Mouse (Mus musculus) liver, embryonic 14.5 days (tissue): ENCODE data around the gene Thsd4. TPM values are rescaled to one million over a fixed set of nuclear protein-coding genes. Genes with fewer than 3 reads are reported as not detected.

Source experiments
- ATAC-seq: fragments of 200-750 bp; cut with Nextera tagmentation; 2 replicates; pipeline ENCODE4 v1.8.0; 2017; ENCODE audit warnings: moderate number of reproducible peaks, mild to moderate bottlenecking, moderate library complexity; ENCODE audit not compliant: insufficient read depth
- DNase-seq, 3 experiments: peaks; one replicate each; pipeline ENCODE4 v3.0.0-alpha.2; 2012 to 2013; ENCODE audit warnings: low read depth in 3 of 3, low spot score in 3 of 3
- H3K27ac ChIP-seq: fragments of 300-500 bp; sonication (generic); 2 replicates; pipeline ENCODE4 v1.5.1; 2014; ENCODE audit warnings: moderate library complexity, mild to moderate bottlenecking, control low read depth, inconsistent platforms
- H3K27me3 ChIP-seq: fragments of 300-500 bp; sonication (generic); 2 replicates; pipeline ENCODE4 v1.6.1; 2014; ENCODE audit warnings: mild to moderate bottlenecking, low read length, moderate library complexity; ENCODE audit not compliant: control insufficient read depth, insufficient read depth
- H3K36me3 ChIP-seq: fragments of 300-500 bp; sonication (generic); replicated peaks from 2 replicates; pipeline ENCODE4 v1.6.1; 2014; ENCODE audit warnings: low read depth; ENCODE audit not compliant: control insufficient read depth, insufficient read depth
- H3K4me1 ChIP-seq, 2 experiments: fragments of 200-500 bp in 1 of 2; fragments of 300-500 bp in 1 of 2; sonication (generic) in 1 of 2; replicated peaks; 2 replicates each; pipeline ENCODE4 v1.6.1; 2012 to 2014; ENCODE audit warnings: antibody characterized with exemption in 1 of 2, inconsistent platforms in 1 of 2, low read length in 1 of 2; ENCODE audit not compliant: control insufficient read depth in 2 of 2, insufficient read depth in 2 of 2
- H3K4me2 ChIP-seq: fragments of 300-500 bp; sonication (generic); 2 replicates; pipeline ENCODE4 v1.6.1; 2014; ENCODE audit warnings: low read depth, mild to moderate bottlenecking, control low read depth, moderate library complexity
- H3K4me3 ChIP-seq, 2 experiments: fragments of 200-500 bp in 1 of 2; fragments of 300-500 bp in 1 of 2; sonication (generic) in 1 of 2; 2 replicates each; pipeline ENCODE4 v1.5.1; 2012 to 2014; ENCODE audit warnings: low read depth in 2 of 2, low read length in 2 of 2, mild to moderate bottlenecking in 2 of 2, control low read depth in 1 of 2, inconsistent platforms in 1 of 2, moderate library complexity in 1 of 2; ENCODE audit not compliant: insufficient read depth in 1 of 2
- H3K9ac ChIP-seq: fragments of 300-500 bp; sonication (generic); replicated peaks from 2 replicates; pipeline ENCODE4 v1.6.1; 2014; ENCODE audit warnings: mild to moderate bottlenecking, control low read depth, moderate library complexity
- H3K9me3 ChIP-seq: fragments of 300-500 bp; sonication (generic); 2 replicates; pipeline ENCODE4 v1.6.1; 2016; ENCODE audit warnings: low read length, mixed read lengths; ENCODE audit not compliant: control insufficient read depth
- CTCF ChIP-seq: IDR thresholded peaks from 2 replicates; pipeline ENCODE4 v1.5.1; 2016; ENCODE audit warnings: antibody characterized with exemption, low read depth, control low read depth
- EP300 ChIP-seq: IDR thresholded peaks from 2 replicates; pipeline ENCODE4 v1.6.1; 2016; ENCODE audit warnings: antibody characterized with exemption, low read depth
- WGBS: fragments of 180-500 bp; shearing (Covaris S2); extraction: QIAGEN DNeasy Blood & Tissue Kit; methylation state at CpG from one replicate; pipeline ENCODE4 v1.1.7; 2014; ENCODE audit not compliant: insufficient replicate concordance; 5-methylcytosine and 5-hydroxymethylcytosine counted together
- polyA plus RNA-seq, 2 experiments: library from polyadenylated mRNA; depleted of rRNA in 1 of 2; stranded (reverse) in 1 of 2; unstranded in 1 of 2; fragments of >200 nt; fragmentation: Nextera tagmentation in 1 of 2; extraction: Ambion mirVana in 1 of 2; gene quantifications; 2 replicates each; pipeline versions ENCODE4 v1.2.1 to v1.2.3; 2012 to 2014

Thsd4 gene
- polyA plus RNA-seq, 2 experiments = 0.43 to 0.48 TPM

DNA sequence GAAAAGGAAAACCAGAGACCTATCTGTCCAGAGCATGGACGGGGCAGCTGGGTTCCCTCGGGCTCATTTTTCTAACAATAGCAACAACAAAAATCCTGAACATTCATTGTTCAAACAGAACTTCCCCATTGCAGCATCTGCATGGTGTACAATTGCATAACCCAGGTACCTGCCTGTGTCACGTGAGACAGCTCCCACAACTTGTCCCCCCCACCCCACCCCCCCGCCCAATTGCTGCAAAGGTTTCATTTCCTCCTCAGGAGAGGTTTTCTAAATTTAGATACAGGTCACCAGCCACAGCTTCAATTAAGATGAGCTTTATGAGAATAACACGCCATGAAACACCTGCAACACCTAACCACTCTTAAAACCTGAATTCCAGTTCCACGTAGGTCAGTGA, 303.4 kb downstream of the Thsd4 start:
- H3K27ac ChIP-seq = no peak overlapping the region
- ATAC-seq (no peak), DNase-seq (no peak)
- H3K4me3 ChIP-seq = no peak overlapping the region
- no peaks in the 10 kb centered on the region for H3K9me3 ChIP-seq
- no peak overlapping the region for H3K9ac ChIP-seq
- TF ChIP-seq EP300 = no peak
- no peak for TF ChIP-seq CTCF
- WGBS = 28% methylated on average over 6 of the region's 6 CpGs
- H3K4me1 ChIP-seq = no peaks in the 10 kb centered on the region
- H3K36me3 ChIP-seq = no peaks in the 10 kb centered on the region
- no peaks in the 10 kb centered on the region for H3K27me3 ChIP-seq
- H3K4me2 ChIP-seq = no peak overlapping the region

DNA sequence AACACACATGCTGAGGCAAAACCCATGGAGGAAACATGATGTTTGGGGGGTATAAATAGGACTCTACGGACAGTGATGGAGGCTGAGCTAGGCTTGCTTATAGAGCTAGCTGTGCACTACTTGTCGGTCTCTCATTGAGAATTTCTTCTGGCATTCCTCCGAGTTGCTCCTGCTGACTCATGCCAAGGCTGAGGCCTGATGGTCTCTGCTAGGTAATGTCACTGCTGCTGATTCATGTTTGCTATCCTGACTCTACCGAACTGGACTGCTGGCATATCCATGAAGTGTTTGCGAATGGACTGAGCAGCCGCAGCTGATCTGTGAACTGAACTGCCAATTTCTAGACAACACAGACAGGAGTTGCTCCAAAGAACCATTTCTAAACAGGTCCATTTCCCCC, 305.8 kb downstream of the Thsd4 start:
- no peak overlapping the region for H3K9ac ChIP-seq
- H3K27ac ChIP-seq = no peak overlapping the region
- H3K4me1 ChIP-seq = no peaks in the 10 kb centered on the region
- DNase-seq (no peak), ATAC-seq (no peak)
- no peaks in the 10 kb centered on the region for H3K27me3 ChIP-seq
- H3K4me3 ChIP-seq = no peak overlapping the region
- no peaks in the 10 kb centered on the region for H3K36me3 ChIP-seq
- no peak overlapping the region for H3K4me2 ChIP-seq
- no peaks in the 10 kb centered on the region for H3K9me3 ChIP-seq
- no peak for TF ChIP-seq EP300
- TF ChIP-seq CTCF = no peak
- WGBS = 63% methylated on average over 6 of the region's 6 CpGs

DNA sequence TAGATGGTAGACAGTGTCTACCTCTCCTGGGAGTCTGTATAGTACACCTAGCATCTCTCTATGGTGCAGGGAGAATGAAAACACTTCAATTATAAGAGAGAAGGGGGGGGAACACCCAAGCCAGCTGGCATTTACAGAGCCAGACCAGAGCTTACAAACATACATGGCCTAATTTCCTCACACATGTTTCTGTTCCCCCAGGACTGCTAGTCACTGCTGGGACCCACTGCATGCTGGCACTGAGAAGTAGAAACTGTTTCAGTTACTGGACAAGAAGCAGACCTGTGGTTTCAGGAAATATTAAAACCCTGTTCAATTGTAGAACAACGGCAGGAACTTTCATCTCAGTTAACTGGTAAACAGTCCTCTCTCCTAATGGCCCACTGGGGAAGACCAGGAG, 308.7 kb downstream of the Thsd4 start:
- H3K36me3 ChIP-seq = no peaks in the 10 kb centered on the region
- ATAC-seq = no peak
- no peaks in the 10 kb centered on the region for H3K4me1 ChIP-seq
- H3K4me2 ChIP-seq = no peak overlapping the region
- 64% methylated on average over 1 of the region's 1 CpGs for WGBS
- DNase-seq = no peak
- no peak overlapping the region for H3K9ac ChIP-seq
- H3K9me3 ChIP-seq = no peaks in the 10 kb centered on the region
- H3K27ac ChIP-seq = no peak overlapping the region
- TF ChIP-seq CTCF (no peak), EP300 (no peak)
- H3K27me3 ChIP-seq = no peaks in the 10 kb centered on the region
- H3K4me3 ChIP-seq = no peak overlapping the region

DNA sequence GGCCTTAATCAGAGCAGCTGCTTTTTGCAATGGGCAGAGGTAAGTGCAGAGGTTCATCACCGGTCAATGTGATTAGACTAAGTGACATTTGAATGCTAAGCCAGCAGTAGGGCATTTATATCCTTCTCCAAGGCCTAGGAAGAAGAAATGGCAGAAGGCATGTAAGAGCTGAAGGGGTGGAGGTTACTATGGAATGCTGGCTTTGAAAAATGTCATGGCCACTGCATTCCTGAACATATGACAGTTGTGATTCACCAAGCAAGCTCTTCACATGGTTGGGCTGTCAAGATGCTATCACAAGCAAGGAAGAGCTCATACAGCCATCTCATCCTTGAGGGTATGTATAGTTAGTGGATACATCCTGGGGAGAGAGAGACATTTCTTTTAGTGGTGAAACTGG, 313.0 kb downstream of the Thsd4 start:
- Histone ChIP-seq H3K27ac (no peak overlapping the region), H3K36me3 (no peaks in the 10 kb centered on the region), H3K4me1 (no peaks in the 10 kb centered on the region)

DNA sequence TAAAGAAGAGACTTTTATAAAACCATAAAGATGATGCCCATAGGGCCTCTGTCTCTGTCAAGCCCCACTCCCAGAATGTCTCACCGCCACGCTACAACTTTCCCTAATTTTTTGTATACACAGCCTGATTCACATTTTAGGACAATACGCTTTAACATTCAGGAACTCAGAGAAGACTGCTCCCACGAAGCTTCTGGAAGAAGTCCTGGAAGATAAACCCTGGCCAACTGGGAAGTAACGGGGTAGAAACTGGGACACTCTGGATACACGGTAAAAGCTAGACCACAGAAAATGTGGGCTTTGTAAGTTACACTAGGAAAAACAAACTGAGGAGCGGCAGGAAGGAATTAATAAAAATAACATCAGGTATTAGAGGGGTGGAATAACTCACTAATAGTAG, 318.7 kb downstream of the Thsd4 start:
- Histone ChIP-seq H3K4me2 (no peak overlapping the region), H3K27me3 (no peaks in the 10 kb centered on the region), H3K27ac (no peak overlapping the region), H3K36me3 (no peaks in the 10 kb centered on the region), H3K4me3 (no peak overlapping the region), H3K4me1 (no peaks in the 10 kb centered on the region), H3K9ac (no peak overlapping the region), H3K9me3 (no peaks in the 10 kb centered on the region)
- DNase-seq (no peak), ATAC-seq (no peak)
- WGBS = 63% methylated on average over 7 of the region's 7 CpGs
- TF ChIP-seq EP300 (no peak), CTCF (no peak)

More for the DNA sequence above, 313.0 kb downstream of the Thsd4 start:
- Histone ChIP-seq H3K9me3 (no peaks in the 10 kb centered on the region), H3K9ac (no peak overlapping the region), H3K4me3 (no peak overlapping the region), H3K27me3 (no peaks in the 10 kb centered on the region), H3K4me2 (no peak overlapping the region)
- DNase-seq (no peak), ATAC-seq (no peak)
- TF ChIP-seq CTCF (no peak), EP300 (no peak)
- 75% methylated on average over 1 of the region's 1 CpGs for WGBS

DNA sequence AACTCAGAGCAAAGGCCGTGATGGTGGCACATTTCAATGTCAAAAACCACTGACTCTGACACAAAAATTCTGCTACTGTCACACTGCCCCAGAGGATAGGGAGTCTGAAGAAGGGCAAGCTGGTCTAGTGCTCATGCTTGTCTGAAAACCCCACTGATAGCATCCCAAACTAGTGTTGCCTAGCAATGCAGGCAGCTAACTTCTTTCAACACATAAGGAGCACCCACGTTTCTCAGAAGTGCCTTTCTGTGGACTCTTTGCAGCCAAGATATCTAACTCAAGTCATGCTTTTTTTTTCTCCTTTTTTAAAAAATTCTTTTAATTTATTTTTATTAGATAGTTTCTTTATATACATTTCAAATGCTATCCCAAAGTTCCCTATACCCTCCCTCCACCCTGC, 321.4 kb downstream of the Thsd4 start:
- no peak overlapping the region for H3K9ac ChIP-seq
- no peaks in the 10 kb centered on the region for H3K27me3 ChIP-seq
- 53% methylated on average over 2 of the region's 2 CpGs for WGBS
- DNase-seq (no peak), ATAC-seq (no peak)
- no peaks in the 10 kb centered on the region for H3K36me3 ChIP-seq
- no peaks in the 10 kb centered on the region for H3K4me1 ChIP-seq
- no peaks in the 10 kb centered on the region for H3K9me3 ChIP-seq
- H3K4me2 ChIP-seq = no peak overlapping the region
- no peak overlapping the region for H3K27ac ChIP-seq
- TF ChIP-seq EP300 (no peak), CTCF (no peak)
- no peak overlapping the region for H3K4me3 ChIP-seq
